ENCODE assay signal across 40 mouse cellular contexts in genomic region chr4:141719304-141719703, GRCm38 (mm10). TPM values are rescaled to one million over a fixed set of nuclear protein-coding genes. Genes with fewer than 3 reads are reported as not detected.
A peak's percentile ranks its signal among the peaks of the same experiment; 100 is the strongest.
DNase-seq lines count a peak whose midpoint lies in the region; ATAC-seq and TF ChIP-seq lines count a peak whose summit lies in the region.
"Had no signal": no experiment of that assay in that cellular context is flagged by ENCODE, and none has a peak within 500 bp of the region (broad histone marks: within the 10 kb centered on the region; RNA-seq: fewer than 3 reads in every experiment).

No protein-coding gene starts in this region.

- no peak for TF ChIP-seq CTCF in layer of hippocampus, adult 2 months (conservative IDR thresholded peaks at IDR 0.05)
- no peak for TF ChIP-seq CTCF in spleen, adult 2 months (IDR thresholded peaks at IDR 0.05; ENCODE audit: extremely low read depth, insufficient read depth, insufficient read length, insufficient replicate concordance)

- H3K9me3 ChIP-seq in liver, embryonic 13.5 days (replicated peaks) = peaks cover 4% of the 10 kb centered on the region; the same call in 1 of the 2 replicates
- H3K9me3 ChIP-seq: embryonic facial prominence, embryonic 13.5 days; hindbrain, embryonic 12.5 days; intestine, embryonic 15.5 days; limb, embryonic 12.5 days; megakaryocyte, embryonic 14.5 days; neural tube, embryonic 15.5 days had no signal

- H3K79me2 ChIP-seq in myocyte (ENCODE audit: control insufficient read depth, insufficient read depth) = peaks cover 83% of the 10 kb centered on the region

- H3K36me3 ChIP-seq in spleen, adult 2 months (ENCODE audit: control insufficient read depth, insufficient read depth, low read length) = no peaks in the 10 kb centered on the region
- peaks cover 58% of the 10 kb centered on the region for H3K36me3 ChIP-seq in liver, embryonic 13.5 days
- peaks cover 10% of the 10 kb centered on the region for H3K36me3 ChIP-seq in myocyte (ENCODE audit: control insufficient read depth, insufficient read depth)
- H3K36me3 ChIP-seq: intestine, embryonic 15.5 days had no signal

- H3K4me1 ChIP-seq in spleen, adult 2 months (ENCODE audit: control insufficient read depth, insufficient read depth, insufficient read length) = peaks cover 23% of the 10 kb centered on the region; the same call in 1 of the 2 replicates
- peaks cover 83% of the 10 kb centered on the region for H3K4me1 ChIP-seq in liver, embryonic 13.5 days (replicated peaks)

- intact Hi-C loops in heart, postnatal 10 days (cut with DNase I) = loop anchor here (2.0 kb wide), 1 partner anchor 55 kb away; the partner anchor contains the start of gene Plekhm2

- H3K4me2 ChIP-seq in liver, embryonic 13.5 days = peak overlapping the region; percentile 13; the same call in 1 of the 2 replicates
- peak overlapping the region; percentile 94 for H3K4me2 ChIP-seq in myocyte (ENCODE audit: low read depth)
- H3K4me2 ChIP-seq: embryonic facial prominence, embryonic 13.5 days; hindbrain, embryonic 12.5 days; intestine, embryonic 15.5 days; limb, embryonic 12.5 days; neural tube, embryonic 15.5 days had no signal

- no peak overlapping the region for H3ac ChIP-seq in myocyte (ENCODE audit: control insufficient read depth, insufficient read length)

- peak overlapping the region; percentile 46 for H3K27ac ChIP-seq in layer of hippocampus, adult 2 months
- H3K27ac ChIP-seq in spleen, adult 2 months (ENCODE audit: insufficient read depth, low read length) = 0 out of 2 replicates have a peak overlapping the region, but pooled peaks have one; percentile 33
- no peak overlapping the region for H3K27ac ChIP-seq in liver, embryonic 13.5 days
- H3K27ac ChIP-seq: embryonic facial prominence, embryonic 13.5 days; hindbrain, embryonic 12.5 days; hindbrain, postnatal 0 days; intestine, embryonic 15.5 days; limb, embryonic 12.5 days; neural tube, embryonic 15.5 days had no signal

- no peak overlapping the region for H3K9ac ChIP-seq in liver, embryonic 13.5 days
- H3K9ac ChIP-seq: embryonic facial prominence, embryonic 13.5 days; hindbrain, embryonic 12.5 days; intestine, embryonic 15.5 days; limb, embryonic 12.5 days; neural tube, embryonic 15.5 days had no signal

- H3K4me3 ChIP-seq in layer of hippocampus, adult 2 months = no peak overlapping the region
- H3K4me3 ChIP-seq in spleen, adult 2 months (ENCODE audit: extremely low read depth, insufficient read depth, insufficient read length) = no peak overlapping the region
- H3K4me3 ChIP-seq in liver, embryonic 13.5 days (replicated peaks) = no peak overlapping the region
- H3K4me3 ChIP-seq in myocyte = no peak overlapping the region
- H3K4me3 ChIP-seq: embryonic facial prominence, embryonic 13.5 days; erythroblast, embryonic 14.5 days; hindbrain, embryonic 12.5 days; intestine, embryonic 15.5 days; limb, embryonic 12.5 days; neural tube, embryonic 15.5 days had no signal

- TF ChIP-seq POLR2A in spleen, adult 2 months (IDR thresholded peaks at IDR 0.05; ENCODE audit: low read depth, low read length) = no peak
- TF ChIP-seq POLR2A in myocyte (IDR thresholded peaks at IDR 0.05; ENCODE audit: insufficient read length, low read depth) = no peak

- ATAC-seq in liver, embryonic 13.5 days (ENCODE audit: low read depth) = no peak
- ATAC-seq: forebrain, embryonic 16.5 days; hindbrain, postnatal 0 days; intestine, embryonic 15.5 days; Patski had no signal

- no peaks in the 10 kb centered on the region for H3K27me3 ChIP-seq in spleen, adult 2 months (ENCODE audit: control insufficient read depth, insufficient read depth, low read length)
- H3K27me3 ChIP-seq in liver, embryonic 13.5 days = no peaks in the 10 kb centered on the region
- no peaks in the 10 kb centered on the region for H3K27me3 ChIP-seq in myocyte (ENCODE audit: control insufficient read depth, insufficient read depth, insufficient read length)
- H3K27me3 ChIP-seq: embryonic facial prominence, embryonic 13.5 days; hindbrain, embryonic 12.5 days; intestine, embryonic 15.5 days; limb, embryonic 12.5 days; megakaryocyte, embryonic 14.5 days; neural tube, embryonic 15.5 days; Patski had no signal

- WGBS in spleen, adult 2 months = 88% methylated on average over 1 of the region's 1 CpGs
- 85% methylated on average over 1 of the region's 1 CpGs for WGBS in liver, embryonic 13.5 days (ENCODE audit: insufficient replicate concordance)

- no peak for DNase-seq in layer of hippocampus, adult 2 months (ENCODE audit: low spot score in 2 of 2)
- no peak for DNase-seq in layer of hippocampus, postnatal 10 days (ENCODE audit: low spot score in 2 of 2)
- DNase-seq in spleen, adult 2 months (ENCODE audit: low read depth in 1 of 2, low spot score in 2 of 2) = no peak
- DNase-seq in spleen, postnatal 10 days (ENCODE audit: low spot score in 2 of 2) = no peak
- no peak for DNase-seq in liver, embryonic 13.5 days
- DNase-seq in heart, postnatal 10 days = no peak
- no peak for DNase-seq in ovary, postnatal 10 days (ENCODE audit: low spot score)
- DNase-seq: adrenal gland, postnatal 10 days; cerebellum, adult 11-12 months; cerebellum, adult 9-11 months; embryo, embryonic 11 days; gastrocnemius, postnatal 14 days; kidney, postnatal 25 days; lung, postnatal 36 days; midbrain, embryonic 14.5 days; right cerebral cortex, postnatal 25 days; thymus, postnatal 14 days had no signal

TF ChIP-seq in myocyte, 11 proteins besides CTCF, POLR2A, EP300 and RAD21:
- TF ChIP-seq E2F4 (IDR thresholded peaks at IDR 0.05; ENCODE audit: insufficient read depth) = no peak
- no peak for TF ChIP-seq MYOG (IDR thresholded peaks at IDR 0.05; ENCODE audit: control insufficient read depth in 1 of 3, insufficient read depth in 1 of 3, insufficient read length in 2 of 3, low read depth in 2 of 3)
- no peak for TF ChIP-seq REST (IDR thresholded peaks at IDR 0.05; ENCODE audit: insufficient read depth, insufficient read length)
- TF ChIP-seq CEBPB (IDR thresholded peaks at IDR 0.05; ENCODE audit: insufficient read depth, poor library complexity, severe bottlenecking) = no peak
- TF ChIP-seq TCF12 (IDR thresholded peaks at IDR 0.05; ENCODE audit: insufficient read depth, poor library complexity, severe bottlenecking) = no peak
- no peak for TF ChIP-seq SRF (IDR thresholded peaks at IDR 0.05; ENCODE audit: control insufficient read depth, insufficient read length, low read depth)
- no peak for TF ChIP-seq POLR2AphosphoS2 (IDR thresholded peaks at IDR 0.05; ENCODE audit: insufficient read length, low read depth)

RNA-seq across cellular contexts. Expression of gene Ddi2, which starts 3.9 kb away (rescaled TPM):
- 10 to 100 TPM; 42.8 to 50.1 TPM for total RNA-seq in layer of hippocampus, adult 2 months (2021)
- total RNA-seq in layer of hippocampus, postnatal 10 days (2021) = 10 to 100 TPM; 31.1 to 31.9 TPM
- 8.7 and 15.9 TPM in 2 replicates for polyA plus RNA-seq in spleen, adult 2 months (2012; rRNA removed)
- polyA plus RNA-seq in liver, embryonic 13.5 days (2015; fragmentation: Nextera tagmentation; extraction: Ambion mirVana) = 15.0 and 19.1 TPM in 2 replicates
- 10.6 TPM for polyA plus RNA-seq in myocyte (2012; fragmentation: generic; extraction: Trizol)
- total RNA-seq in heart, postnatal 10 days (2021) = 10 to 100 TPM; 38.5 to 41.1 TPM

RNA-seq across cellular contexts. Expression of gene Agmat, which starts 27.2 kb away (rescaled TPM):
- not detected for total RNA-seq in layer of hippocampus, adult 2 months (2021)
- total RNA-seq in layer of hippocampus, postnatal 10 days (2021) = not detected
- 0.15 and 0.18 TPM in 2 replicates for polyA plus RNA-seq in spleen, adult 2 months (2012; rRNA removed)
- 18.4 and 18.5 TPM in 2 replicates for polyA plus RNA-seq in liver, embryonic 13.5 days (2015; fragmentation: Nextera tagmentation; extraction: Ambion mirVana)
- 0.72 TPM for polyA plus RNA-seq in myocyte (2012; fragmentation: generic; extraction: Trizol)
- under 1 TPM; 0.48 to 0.79 TPM for total RNA-seq in heart, postnatal 10 days (2021)
- total RNA-seq: granulocyte monocyte progenitor cell, adult 5-6 weeks; hindbrain, postnatal 0 days; layer of hippocampus, postnatal 25 days; monocyte, adult 5-6 weeks had no signal
- polyA plus RNA-seq: C2C12; embryonic facial prominence, embryonic 13.5 days; forebrain, embryonic 11.5 days; forebrain, embryonic 16.5 days; hindbrain, embryonic 12.5 days; limb, embryonic 12.5 days; midbrain, embryonic 14.5 days; neural tube, embryonic 15.5 days; Patski; stomach, embryonic 14.5 days; urinary bladder, adult 2 months had no signal

RNA-seq across cellular contexts. Expression of gene Rsc1a1, which starts 33.9 kb away (rescaled TPM):
- total RNA-seq in layer of hippocampus, adult 2 months (2021) = not detected
- total RNA-seq in layer of hippocampus, postnatal 10 days (2021) = 1 to 10 TPM in 1 of 2 experiments, under 1 TPM in 1; 0.87 to 1.6 TPM
- polyA plus RNA-seq in spleen, adult 2 months (2012; rRNA removed) = 4.4 and 9.2 TPM in 2 replicates
- 0.46 TPM in 1 of 2 replicates, not detected in the other for polyA plus RNA-seq in liver, embryonic 13.5 days (2015; fragmentation: Nextera tagmentation; extraction: Ambion mirVana)
- 5.8 TPM for polyA plus RNA-seq in myocyte (2012; fragmentation: generic; extraction: Trizol)
- 1 to 10 TPM in 1 of 2 experiments, under 1 TPM in 1; 0.19 to 3.1 TPM for total RNA-seq in heart, postnatal 10 days (2021)
- total RNA-seq: heart, postnatal 25 days; left cerebral cortex, postnatal 14 days; monocyte, adult 5-6 weeks had no signal
- polyA plus RNA-seq: embryonic facial prominence, embryonic 13.5 days; hindbrain, postnatal 0 days; intestine, embryonic 15.5 days; kidney, embryonic 14.5 days; limb, embryonic 12.5 days; liver, embryonic 16.5 days; lung, embryonic 16.5 days; midbrain, embryonic 14.5 days; neural tube, embryonic 15.5 days had no signal

RNA-seq across cellular contexts. Expression of gene Plekhm2, which starts 54.6 kb away (rescaled TPM):
- 10 to 100 TPM; 74.1 to 80.6 TPM for total RNA-seq in layer of hippocampus, adult 2 months (2021)
- 10 to 100 TPM; 55.8 to 57.4 TPM for total RNA-seq in layer of hippocampus, postnatal 10 days (2021)
- polyA plus RNA-seq in spleen, adult 2 months (2012; rRNA removed) = 48.1 and 51.6 TPM in 2 replicates
- 0.91 and 1.1 TPM in 2 replicates for polyA plus RNA-seq in liver, embryonic 13.5 days (2015; fragmentation: Nextera tagmentation; extraction: Ambion mirVana)
- 20.4 TPM for polyA plus RNA-seq in myocyte (2012; fragmentation: generic; extraction: Trizol)
- 10 to 100 TPM; 81.0 to 83.1 TPM for total RNA-seq in heart, postnatal 10 days (2021)
